Mouse (Mus musculus): ENCODE data around the gene Tango6. TPM values are rescaled to one million over a fixed set of nuclear protein-coding genes. Genes with fewer than 3 reads are reported as not detected.

The Tango6 gene
- polyA plus RNA-seq, 1 experiment: 6.9 TPM

DNA sequence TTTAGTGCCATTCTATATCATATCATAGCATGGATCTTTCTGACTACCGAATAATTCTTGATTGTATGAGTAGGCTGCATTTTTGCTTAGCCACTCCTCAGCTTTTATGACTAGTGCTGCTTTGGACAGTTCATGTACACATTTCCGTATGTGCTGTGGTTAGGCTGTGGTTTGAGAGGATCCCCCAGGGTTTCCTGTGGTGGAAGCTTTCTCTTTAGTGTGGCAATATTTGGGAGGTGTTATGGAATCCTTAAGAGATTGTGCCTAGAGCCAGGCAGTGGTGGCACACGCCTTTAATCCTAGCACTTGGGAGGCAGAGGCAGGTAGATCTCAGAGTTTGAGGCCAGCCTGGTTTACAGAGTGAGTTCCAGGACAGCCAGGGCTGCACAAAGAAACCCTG is 18.5 kb downstream of the Tango6 start:
- Histone ChIP-seq H3ac (ENCODE audit: control insufficient read depth, insufficient read length) (no peak overlapping the region), H3K36me3 (ENCODE audit: control insufficient read depth, insufficient read depth) (peaks cover 17% of the 10 kb centered on the region), H3K79me2 (ENCODE audit: control insufficient read depth, insufficient read depth) (no peaks in the 10 kb centered on the region), H3K27me3 (ENCODE audit: control insufficient read depth, insufficient read depth, insufficient read length) (no peaks in the 10 kb centered on the region), H3K4me3 (no peak overlapping the region), H3K4me2 (ENCODE audit: low read depth) (no peak overlapping the region)
- TF ChIP-seq SRF (IDR thresholded peaks at IDR 0.05; ENCODE audit: control insufficient read depth, insufficient read length, low read depth) (no peak), CEBPB (IDR thresholded peaks at IDR 0.05; ENCODE audit: insufficient read depth, poor library complexity, severe bottlenecking) (0 out of 2 replicates have a peak, but pooled peaks have one; percentile 16)

- Histone ChIP-seq H3K79me2 (ENCODE audit: control insufficient read depth, insufficient read depth) (no peaks in the 10 kb centered on the region), H3K36me3 (ENCODE audit: control insufficient read depth, insufficient read depth) (no peaks in the 10 kb centered on the region), H3K4me3 (no peak overlapping the region), H3K27me3 (ENCODE audit: control insufficient read depth, insufficient read depth, insufficient read length) (no peaks in the 10 kb centered on the region), H3K4me2 (ENCODE audit: low read depth) (no peak overlapping the region), H3ac (ENCODE audit: control insufficient read depth, insufficient read length) (no peak overlapping the region)
- no peak for TF ChIP-seq TCF12 (IDR thresholded peaks at IDR 0.05; ENCODE audit: insufficient read depth, poor library complexity, severe bottlenecking)
Measured at GRCm38 (mm10) chr8:106704199-106704900, 21.5 kb downstream of the Tango6 start.

GRCm38 (mm10) chr8:106704901-106705321 is 22.0 kb downstream of the Tango6 start:
- H3K4me2 ChIP-seq (ENCODE audit: low read depth): no peak overlapping the region
- no peaks in the 10 kb centered on the region for H3K36me3 ChIP-seq (ENCODE audit: control insufficient read depth, insufficient read depth)
- no peak overlapping the region for H3ac ChIP-seq (ENCODE audit: control insufficient read depth, insufficient read length)
- no peaks in the 10 kb centered on the region for H3K27me3 ChIP-seq (ENCODE audit: control insufficient read depth, insufficient read depth, insufficient read length)
- TF ChIP-seq TCF3 (IDR thresholded peaks at IDR 0.05; ENCODE audit: insufficient read length, low read depth) (no peak), TCF12 (IDR thresholded peaks at IDR 0.05; ENCODE audit: insufficient read depth, poor library complexity, severe bottlenecking) (no peak), CEBPB (IDR thresholded peaks at IDR 0.05; ENCODE audit: insufficient read depth, poor library complexity, severe bottlenecking) (no peak), USF1 (IDR thresholded peaks at IDR 0.05; ENCODE audit: low read depth) (no peak), SRF (IDR thresholded peaks at IDR 0.05; ENCODE audit: control insufficient read depth, insufficient read length, low read depth) (no peak), MYOG (IDR thresholded peaks at IDR 0.05; ENCODE audit: control insufficient read depth in 1 of 3, insufficient read depth in 1 of 3, insufficient read length in 2 of 3, low read depth in 2 of 3) (no peak), POLR2A (IDR thresholded peaks at IDR 0.05; ENCODE audit: insufficient read length, low read depth) (no peak), POLR2AphosphoS2 (IDR thresholded peaks at IDR 0.05; ENCODE audit: insufficient read length, low read depth) (no peak), MYOD1 (IDR thresholded peaks at IDR 0.05; ENCODE audit: control insufficient read depth in 1 of 3, insufficient read length in 2 of 3, low read depth in 2 of 3) (no peak), MAX (IDR thresholded peaks at IDR 0.05; ENCODE audit: low read depth) (no peak), E2F4 (IDR thresholded peaks at IDR 0.05; ENCODE audit: insufficient read depth) (no peak)
- no peaks in the 10 kb centered on the region for H3K79me2 ChIP-seq (ENCODE audit: control insufficient read depth, insufficient read depth)
- H3K4me3 ChIP-seq: no peak overlapping the region

- TF ChIP-seq MYOG (IDR thresholded peaks at IDR 0.05; ENCODE audit: control insufficient read depth in 1 of 3, insufficient read depth in 1 of 3, insufficient read length in 2 of 3, low read depth in 2 of 3): no peak
- no peak for TF ChIP-seq E2F4 (IDR thresholded peaks at IDR 0.05; ENCODE audit: insufficient read depth)
- TF ChIP-seq MYOD1 (IDR thresholded peaks at IDR 0.05; ENCODE audit: control insufficient read depth in 1 of 3, insufficient read length in 2 of 3, low read depth in 2 of 3): no peak
- TF ChIP-seq CEBPB (IDR thresholded peaks at IDR 0.05; ENCODE audit: insufficient read depth, poor library complexity, severe bottlenecking): no peak
- no peak for TF ChIP-seq POLR2AphosphoS2 (IDR thresholded peaks at IDR 0.05; ENCODE audit: insufficient read length, low read depth)
- Histone ChIP-seq H3K27me3 (ENCODE audit: control insufficient read depth, insufficient read depth, insufficient read length) (no peaks in the 10 kb centered on the region), H3K79me2 (ENCODE audit: control insufficient read depth, insufficient read depth) (no peaks in the 10 kb centered on the region), H3K4me3 (no peak overlapping the region), H3ac (ENCODE audit: control insufficient read depth, insufficient read length) (no peak overlapping the region), H3K4me2 (ENCODE audit: low read depth) (no peak overlapping the region), H3K36me3 (ENCODE audit: control insufficient read depth, insufficient read depth) (no peaks in the 10 kb centered on the region)
Measured at GRCm38 (mm10) chr8:106706194-106706593, 23.3 kb downstream of the Tango6 start.

GRCm38 (mm10) chr8:106710002-106710401 is 27.1 kb downstream of the Tango6 start:
- Histone ChIP-seq H3K27me3 (ENCODE audit: control insufficient read depth, insufficient read depth, insufficient read length) (no peaks in the 10 kb centered on the region), H3K36me3 (ENCODE audit: control insufficient read depth, insufficient read depth) (peaks cover 4% of the 10 kb centered on the region), H3ac (ENCODE audit: control insufficient read depth, insufficient read length) (no peak overlapping the region), H3K4me2 (ENCODE audit: low read depth) (no peak overlapping the region), H3K79me2 (ENCODE audit: control insufficient read depth, insufficient read depth) (no peaks in the 10 kb centered on the region), H3K4me3 (no peak overlapping the region)
- no peak for TF ChIP-seq SRF (IDR thresholded peaks at IDR 0.05; ENCODE audit: control insufficient read depth, insufficient read length, low read depth)
- no peak for TF ChIP-seq CEBPB (IDR thresholded peaks at IDR 0.05; ENCODE audit: insufficient read depth, poor library complexity, severe bottlenecking)
- TF ChIP-seq USF1 (IDR thresholded peaks at IDR 0.05; ENCODE audit: low read depth): no peak
- no peak for TF ChIP-seq POLR2A (IDR thresholded peaks at IDR 0.05; ENCODE audit: insufficient read length, low read depth)
- no peak for TF ChIP-seq E2F4 (IDR thresholded peaks at IDR 0.05; ENCODE audit: insufficient read depth)
- no peak for TF ChIP-seq POLR2AphosphoS2 (IDR thresholded peaks at IDR 0.05; ENCODE audit: insufficient read length, low read depth)
- no peak for TF ChIP-seq MYOD1 (IDR thresholded peaks at IDR 0.05; ENCODE audit: control insufficient read depth in 1 of 3, insufficient read length in 2 of 3, low read depth in 2 of 3)
- no peak for TF ChIP-seq TCF12 (IDR thresholded peaks at IDR 0.05; ENCODE audit: insufficient read depth, poor library complexity, severe bottlenecking)
- no peak for TF ChIP-seq MYOG (IDR thresholded peaks at IDR 0.05; ENCODE audit: control insufficient read depth in 1 of 3, insufficient read depth in 1 of 3, insufficient read length in 2 of 3, low read depth in 2 of 3)
- TF ChIP-seq TCF3 (IDR thresholded peaks at IDR 0.05; ENCODE audit: insufficient read length, low read depth): no peak
- TF ChIP-seq REST (IDR thresholded peaks at IDR 0.05; ENCODE audit: insufficient read depth, insufficient read length): no peak
- TF ChIP-seq MAX (IDR thresholded peaks at IDR 0.05; ENCODE audit: low read depth): no peak
